Mouse (Mus musculus): ENCODE measurements around the gene Tbc1d8b.
A peak's percentile ranks its signal among the peaks of the same experiment; 100 is the strongest.
"Not testable (repeated sequence)": the region's sequence is repeated elsewhere in the genome, so short reads cannot be mapped to it uniquely, and the experiment has no call there.

Gene Tbc1d8b

GRCm38 (mm10) chrX:139684775-139685695 lies at the start of gene Tbc1d8b:
TSS of gene Tbc1d8b (plus strand) at chrX:139684996.
- DNase-seq (ENCODE audit: low read depth, low spot score) = peak; percentile 92

GRCm38 (mm10) chrX:139639744-139640143 lies 45.1 kb upstream of the Tbc1d8b start:
- DNase-seq (ENCODE audit: low read depth, low spot score) = no peak

GRCm38 (mm10) chrX:139640418-139640817 lies 44.4 kb upstream of the Tbc1d8b start:
- DNase-seq (ENCODE audit: low read depth, low spot score) = no peak

- DNase-seq (ENCODE audit: low read depth, low spot score) = no peak
Observed at GRCm38 (mm10) chrX:139652226-139652625, 32.6 kb upstream of the Tbc1d8b start.

GRCm38 (mm10) chrX:139653292-139653691 lies 31.5 kb upstream of the Tbc1d8b start:
- DNase-seq (ENCODE audit: low read depth, low spot score) = no peak

- DNase-seq (ENCODE audit: low read depth, low spot score) = no peak
Observed at GRCm38 (mm10) chrX:139654350-139655063, 30.3 kb upstream of the Tbc1d8b start.

GRCm38 (mm10) chrX:139662111-139662510 lies 22.7 kb upstream of the Tbc1d8b start:
- DNase-seq (ENCODE audit: low read depth, low spot score) = peak; percentile 25

- DNase-seq (ENCODE audit: low read depth, low spot score) = no peak
Observed at GRCm38 (mm10) chrX:139665829-139666228, 19.0 kb upstream of the Tbc1d8b start.

GRCm38 (mm10) chrX:139684410-139684774 lies 404 bp upstream of the Tbc1d8b start:
- DNase-seq (ENCODE audit: low read depth, low spot score) = no peak

- no peak for DNase-seq (ENCODE audit: low read depth, low spot score)
Observed at GRCm38 (mm10) chrX:139714381-139714780, 29.6 kb downstream of the Tbc1d8b start, which contains the start of gene Gm15013. TSS of gene Gm15013 (minus strand) at chrX:139714481.

GRCm38 (mm10) chrX:139722350-139722749 lies 37.6 kb downstream of the Tbc1d8b start:
- DNase-seq (ENCODE audit: low read depth, low spot score) = no peak

GRCm38 (mm10) chrX:139730541-139730940 lies 45.7 kb downstream of the Tbc1d8b start:
- no peak for DNase-seq (ENCODE audit: low read depth, low spot score)

- no peak for DNase-seq (ENCODE audit: low read depth, low spot score)
Observed at GRCm38 (mm10) chrX:139737066-139737465, 52.3 kb downstream of the Tbc1d8b start.

GRCm38 (mm10) chrX:139751855-139752254 lies 67.1 kb downstream of the Tbc1d8b start:
- DNase-seq (ENCODE audit: low read depth, low spot score) = peak; percentile 51

GRCm38 (mm10) chrX:139758634-139759033 lies 73.8 kb downstream of the Tbc1d8b start:
- DNase-seq (ENCODE audit: low read depth, low spot score) = not testable (repeated sequence)

GRCm38 (mm10) chrX:139762546-139762945 lies 77.8 kb downstream of the Tbc1d8b start:
- DNase-seq (ENCODE audit: low read depth, low spot score) = peak; percentile 31

- DNase-seq (ENCODE audit: low read depth, low spot score) = no peak
Observed at GRCm38 (mm10) chrX:139769975-139770637, 85.3 kb downstream of the Tbc1d8b start.

GRCm38 (mm10) chrX:139774309-139775083 lies 89.7 kb downstream of the Tbc1d8b start:
- peak; percentile 75 for DNase-seq (ENCODE audit: low read depth, low spot score)

- no peak for DNase-seq (ENCODE audit: low read depth, low spot score)
Observed at GRCm38 (mm10) chrX:139775084-139775612, 90.4 kb downstream of the Tbc1d8b start.

- peak; percentile 60 for DNase-seq (ENCODE audit: low read depth, low spot score)
Observed at GRCm38 (mm10) chrX:139777357-139777756, 92.6 kb downstream of the Tbc1d8b start.

- no peak for DNase-seq (ENCODE audit: low read depth, low spot score)
Observed at GRCm38 (mm10) chrX:139778886-139779285, 94.1 kb downstream of the Tbc1d8b start.

All from R1 (cell line).